Mouse (Mus musculus) thymus, postnatal 14 days (tissue): Measurements from ENCODE around the gene Myo1h.

Source experiments
- DNase-seq: peaks from one replicate; pipeline ENCODE4 v3.0.0; 2021

Gene Myo1h

DNA sequence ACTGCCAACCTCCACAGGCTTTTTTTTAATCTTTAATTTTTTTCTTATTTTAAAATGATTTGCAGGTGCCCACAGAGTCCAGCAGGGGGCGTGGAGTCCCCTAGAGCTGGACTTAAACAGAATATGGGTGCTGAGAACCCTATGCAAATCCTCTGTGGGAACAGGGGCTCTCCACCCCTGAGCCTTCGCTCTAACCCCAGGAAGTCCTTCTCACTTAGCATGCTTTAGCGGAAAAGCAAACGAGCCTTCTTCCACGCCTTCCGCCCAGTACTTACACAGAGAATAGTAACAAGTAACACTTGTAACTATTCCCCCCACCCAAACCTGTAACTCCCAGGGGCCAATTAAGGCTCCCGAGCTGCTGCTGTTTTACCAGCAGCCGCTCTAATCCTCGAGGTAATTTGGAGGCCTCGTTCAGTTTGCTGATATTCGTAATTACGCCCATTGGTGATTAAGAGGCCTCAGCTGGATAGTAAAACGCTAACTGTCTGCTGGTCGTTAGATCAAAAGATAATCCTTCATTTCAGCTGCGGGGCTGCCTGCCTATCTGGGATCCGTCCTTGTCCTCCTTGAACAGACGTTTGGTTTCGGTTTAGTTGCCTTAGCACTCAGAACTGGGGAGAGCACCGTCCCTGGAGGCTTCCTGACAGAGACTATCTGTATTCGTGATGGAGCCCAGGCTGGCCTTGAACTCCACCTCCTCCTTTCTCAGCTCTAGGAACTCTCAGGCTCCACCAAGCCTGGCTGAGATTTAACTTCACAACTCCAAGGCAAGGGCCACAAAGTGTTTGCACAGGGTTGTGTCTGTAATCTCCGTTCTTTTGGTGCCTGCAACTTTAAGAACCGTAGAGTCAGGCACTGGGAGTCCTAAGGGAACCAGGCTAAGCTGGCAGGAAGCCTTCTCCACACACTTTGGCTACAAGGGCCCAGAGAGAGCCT lies 8.0 kb downstream of the Myo1h start:
- DNase-seq: no peak

DNA sequence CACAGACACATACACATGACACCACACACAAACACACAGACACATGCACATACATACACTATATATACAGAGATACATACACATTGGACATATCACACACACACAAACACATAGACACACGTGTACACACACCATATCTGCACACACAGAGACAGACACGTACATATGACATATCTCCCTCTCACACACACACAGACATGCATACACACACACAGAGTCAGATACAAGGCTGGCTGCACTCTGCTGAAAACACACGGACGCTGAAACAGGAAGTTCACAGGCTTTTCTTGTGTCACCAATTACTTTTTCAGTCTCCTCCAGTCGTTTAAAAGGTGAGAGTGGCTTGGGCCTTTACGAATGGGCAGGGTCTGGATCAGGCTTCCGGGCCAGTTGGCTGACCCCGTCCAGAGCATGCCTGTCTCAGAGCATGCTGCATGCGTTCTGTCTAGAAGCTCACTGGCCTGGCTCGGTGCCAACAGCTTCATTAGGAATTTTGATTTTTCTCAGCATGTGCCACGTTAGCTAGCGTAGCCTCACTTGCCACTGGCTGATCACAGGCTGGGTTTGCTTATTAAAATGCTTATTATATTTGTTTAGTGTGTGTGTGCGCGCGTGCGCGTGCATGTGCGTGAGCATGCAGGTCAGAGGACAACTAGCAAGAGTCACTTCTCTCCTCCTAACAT lies 9.4 kb downstream of the Myo1h start:
- DNase-seq: no peak

GRCm38 (mm10) chr5:114299156-114299855 lies 10.3 kb downstream of the Myo1h start:
- DNase-seq: no peak

DNA sequence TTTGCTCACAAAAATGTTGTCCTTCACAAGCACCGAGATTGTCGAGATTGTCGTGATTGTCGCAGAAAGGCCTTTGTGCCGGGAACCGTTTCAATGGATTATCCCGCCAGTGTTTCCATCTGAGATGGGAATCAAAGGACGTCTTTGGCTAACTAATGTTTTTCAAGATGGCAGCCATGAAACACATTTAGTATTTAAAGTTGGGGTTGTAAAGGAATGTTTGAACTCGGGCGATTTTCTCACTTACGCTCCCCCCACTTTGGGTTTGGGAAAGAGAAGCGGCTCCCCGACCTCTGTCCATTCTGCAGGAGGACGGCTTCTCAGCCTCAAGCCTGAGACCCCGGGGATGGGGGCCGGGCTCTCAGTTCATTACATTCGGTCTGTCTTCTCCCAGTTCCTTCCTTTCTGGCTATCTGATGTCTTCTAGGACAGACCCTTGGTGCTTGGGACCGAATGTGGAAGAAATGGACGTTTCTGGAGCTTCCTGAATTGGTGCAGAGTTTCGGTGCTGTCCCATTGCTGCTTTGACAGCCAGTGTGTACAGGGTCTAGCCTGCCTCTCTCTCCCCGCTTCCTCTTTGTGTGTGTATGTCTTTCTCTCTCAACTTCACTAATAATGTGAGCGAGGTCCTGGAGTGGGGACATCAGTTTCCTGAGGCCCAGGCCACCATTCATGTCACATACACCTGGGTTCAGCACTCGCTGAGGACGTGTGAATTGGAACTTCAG lies 11.1 kb downstream of the Myo1h start:
- no peak for DNase-seq

- no peak for DNase-seq
Measured at GRCm38 (mm10) chr5:114303166-114303565, 14.2 kb downstream of the Myo1h start.

GRCm38 (mm10) chr5:114306496-114306895 lies 17.5 kb downstream of the Myo1h start:
- no peak for DNase-seq

- peak; percentile 10 for DNase-seq
Measured at GRCm38 (mm10) chr5:114308765-114309679, 20.1 kb downstream of the Myo1h start.

- no peak for DNase-seq
Measured at GRCm38 (mm10) chr5:114309680-114310036, 20.7 kb downstream of the Myo1h start.

- DNase-seq: peak; percentile 66
Measured at GRCm38 (mm10) chr5:114323105-114323790, 34.3 kb downstream of the Myo1h start.

DNA sequence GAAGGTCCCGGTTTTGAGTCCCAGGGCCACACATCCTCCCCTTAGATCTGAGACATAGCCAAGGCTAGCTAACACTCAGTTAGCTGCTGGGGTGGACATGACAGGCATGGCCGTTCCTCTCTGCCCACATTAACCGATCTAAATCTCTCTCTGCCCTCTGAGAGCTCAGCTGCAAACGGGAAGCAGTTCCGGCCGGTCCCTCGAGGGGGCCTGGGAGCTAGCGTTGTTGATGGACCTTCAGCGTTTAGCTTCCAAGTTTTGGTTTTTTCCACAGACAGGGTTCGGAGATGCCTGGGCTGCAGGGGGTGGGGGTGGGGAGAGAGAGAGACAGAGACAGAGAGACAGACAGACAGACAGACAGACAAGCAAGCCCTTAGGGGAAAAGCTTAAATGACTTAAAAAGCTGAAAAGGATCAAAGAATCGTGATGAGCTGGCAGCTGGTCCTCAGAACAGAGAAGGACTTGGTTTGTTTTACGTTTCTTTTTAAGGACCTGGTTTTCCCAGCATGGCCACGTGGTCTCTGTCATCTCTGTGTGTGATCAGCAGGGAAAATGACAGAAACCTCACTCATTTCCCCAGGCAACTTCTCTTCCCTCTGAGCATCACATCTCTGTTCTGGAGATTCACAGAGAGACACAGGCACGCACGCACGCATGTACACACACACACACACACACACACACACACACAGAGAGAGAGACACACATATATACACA lies 35.0 kb downstream of the Myo1h start:
- DNase-seq: peak; percentile 60

DNA sequence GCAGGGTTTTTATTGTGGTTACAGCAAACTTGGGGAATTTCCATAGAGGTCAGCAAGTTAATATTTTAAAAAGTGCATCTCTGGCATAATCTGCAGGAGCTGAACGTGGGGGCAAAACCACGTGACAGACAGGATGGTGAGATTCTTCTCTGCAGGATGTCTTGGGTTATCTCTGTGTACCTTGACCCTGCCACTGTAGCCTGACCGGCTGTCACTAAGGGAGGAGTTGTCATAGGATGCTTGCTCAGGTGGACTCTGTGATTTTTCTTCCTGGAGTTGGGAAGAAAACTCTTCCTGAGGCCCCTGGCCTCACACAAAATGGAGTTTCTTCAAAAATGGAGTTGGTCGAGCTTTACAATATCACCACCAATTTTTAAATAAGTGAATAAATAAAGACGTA lies 54.0 kb downstream of the Myo1h start:
- no peak for DNase-seq

GRCm38 (mm10) chr5:114343612-114344011 lies 54.6 kb downstream of the Myo1h start:
- DNase-seq: no peak

GRCm38 (mm10) chr5:114345538-114345937 lies 56.6 kb downstream of the Myo1h start:
- peak; percentile 25 for DNase-seq

DNA sequence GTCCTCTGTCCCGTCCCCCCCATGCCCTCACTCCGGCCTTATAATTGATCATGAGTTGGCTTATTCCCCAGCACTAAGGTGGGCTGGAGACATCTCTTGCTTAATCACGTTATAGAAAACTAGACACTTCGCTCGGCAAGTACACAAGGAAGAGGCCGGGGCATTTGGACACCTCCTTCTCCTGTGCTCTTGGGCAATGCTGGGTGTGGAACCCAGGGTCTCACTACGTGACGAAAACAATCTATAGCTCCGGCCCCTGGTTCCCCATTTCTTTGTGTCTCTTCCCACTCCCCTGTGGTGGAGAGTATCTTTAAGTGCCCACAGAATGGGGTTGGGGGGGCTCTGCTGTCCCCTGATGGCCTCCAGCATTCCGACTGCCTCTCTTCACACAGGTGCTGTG lies 58.0 kb downstream of the Myo1h start:
- no peak for DNase-seq

DNA sequence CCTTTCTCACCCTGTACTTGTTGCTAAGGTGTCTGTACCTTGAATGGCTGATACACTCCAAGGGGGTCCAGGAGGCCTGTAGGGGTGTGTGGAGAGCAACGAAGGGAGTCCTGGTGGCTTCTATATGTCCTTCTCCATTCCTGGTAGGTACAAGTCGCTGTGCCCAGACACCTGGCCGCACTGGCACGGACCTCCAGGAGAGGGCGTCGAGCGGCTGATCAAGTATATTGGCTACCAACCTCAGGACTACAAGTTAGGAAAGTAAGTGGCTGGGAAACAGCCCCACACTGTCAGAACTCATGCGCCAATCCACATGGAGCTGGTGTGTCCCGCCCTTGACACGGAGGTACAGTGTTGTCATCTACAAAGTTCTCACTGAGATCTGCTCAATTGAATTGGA lies 62.5 kb downstream of the Myo1h start:
- peak; percentile 20 for DNase-seq

- DNase-seq: peak; percentile 86
Measured at GRCm38 (mm10) chr5:114356250-114356935, 67.4 kb downstream of the Myo1h start.

- no peak for DNase-seq
Measured at GRCm38 (mm10) chr5:114356936-114357751, 68.2 kb downstream of the Myo1h start.

DNA sequence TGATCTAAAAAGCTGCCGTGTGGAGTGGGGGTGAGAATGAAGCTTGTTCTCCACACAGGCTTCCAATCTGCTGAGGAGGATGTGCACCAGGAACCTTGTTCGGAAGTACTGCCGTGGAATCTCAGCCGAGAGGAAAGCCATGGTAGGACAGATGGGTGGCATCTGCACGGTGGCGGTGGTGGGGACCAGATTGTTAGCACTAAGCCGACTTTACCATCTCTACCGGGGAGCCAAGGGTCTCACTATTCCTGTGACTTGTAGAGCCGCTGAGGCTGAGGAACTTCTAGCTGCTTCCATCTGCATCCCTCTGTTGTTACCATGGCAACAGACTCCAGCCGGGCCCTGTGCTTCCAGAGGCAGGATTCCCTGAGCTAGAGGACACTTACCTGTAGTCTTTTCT lies 69.9 kb downstream of the Myo1h start:
- DNase-seq: no peak

GRCm38 (mm10) chr5:114359586-114359985 lies 70.6 kb downstream of the Myo1h start:
- DNase-seq: no peak
